Mouse (Mus musculus): ENCODE data around the gene Ank3.
"Not testable (repeated sequence)": the region's sequence is repeated elsewhere in the genome, so short reads cannot be mapped to it uniquely, and the experiment has no call there.

Ank3 gene

GRCm38 (mm10) chr10:69904321-69904720 is 505.7 kb downstream of the Ank3 start:
- TF ChIP-seq NANOG (IDR thresholded peaks at IDR 0.05; ENCODE audit: borderline replicate concordance, low read length) (no peak), CTCF (conservative IDR thresholded peaks at IDR 0.05; ENCODE audit: low read length) (no peak), POU5F1 (IDR thresholded peaks at IDR 0.05; ENCODE audit: borderline replicate concordance, low read length) (no peak)
- H3K27me3 ChIP-seq (ENCODE audit: insufficient read depth, low read length), result no peaks in the 10 kb centered on the region
- H3K36me3 ChIP-seq (ENCODE audit: insufficient read depth, low read length), result no peaks in the 10 kb centered on the region
- no peak overlapping the region for H3K4me3 ChIP-seq (replicated peaks; ENCODE audit: low read length)
- H3K9me3 ChIP-seq (ENCODE audit: low read length), result no peaks in the 10 kb centered on the region
- peaks cover 29% of the 10 kb centered on the region for H3K4me1 ChIP-seq (replicated peaks; ENCODE audit: low read depth, low read length)

GRCm38 (mm10) chr10:69907795-69908764 is 509.5 kb downstream of the Ank3 start:
- H3K9me3 ChIP-seq (ENCODE audit: low read length), result no peaks in the 10 kb centered on the region
- TF ChIP-seq NANOG (IDR thresholded peaks at IDR 0.05; ENCODE audit: borderline replicate concordance, low read length) (no peak), POU5F1 (IDR thresholded peaks at IDR 0.05; ENCODE audit: borderline replicate concordance, low read length) (no peak), CTCF (conservative IDR thresholded peaks at IDR 0.05; ENCODE audit: low read length) (no peak)
- H3K4me3 ChIP-seq (replicated peaks; ENCODE audit: low read length), result no peak overlapping the region
- no peaks in the 10 kb centered on the region for H3K36me3 ChIP-seq (ENCODE audit: insufficient read depth, low read length)
- peaks cover 2% of the 10 kb centered on the region; the same call in 1 of the 2 replicates for H3K27me3 ChIP-seq (ENCODE audit: insufficient read depth, low read length)
- H3K4me1 ChIP-seq (replicated peaks; ENCODE audit: low read depth, low read length), result peaks cover 40% of the 10 kb centered on the region

- H3K36me3 ChIP-seq (ENCODE audit: insufficient read depth, low read length), result no peaks in the 10 kb centered on the region
- TF ChIP-seq NANOG (IDR thresholded peaks at IDR 0.05; ENCODE audit: borderline replicate concordance, low read length), result no peak
- no peak for TF ChIP-seq POU5F1 (IDR thresholded peaks at IDR 0.05; ENCODE audit: borderline replicate concordance, low read length)
- TF ChIP-seq CTCF (conservative IDR thresholded peaks at IDR 0.05; ENCODE audit: low read length), result no peak
- no peaks in the 10 kb centered on the region for H3K9me3 ChIP-seq (ENCODE audit: low read length)
- H3K27me3 ChIP-seq (ENCODE audit: insufficient read depth, low read length), result peaks cover 4% of the 10 kb centered on the region; the same call in 1 of the 2 replicates
- no peak overlapping the region for H3K4me3 ChIP-seq (replicated peaks; ENCODE audit: low read length)
- peaks cover 40% of the 10 kb centered on the region for H3K4me1 ChIP-seq (replicated peaks; ENCODE audit: low read depth, low read length)
Measured at GRCm38 (mm10) chr10:69909856-69910255, 511.3 kb downstream of the Ank3 start.

GRCm38 (mm10) chr10:69910304-69910703 is 511.7 kb downstream of the Ank3 start:
- not testable (repeated sequence) for H3K4me3 ChIP-seq (replicated peaks; ENCODE audit: low read length); H3K36me3 ChIP-seq (ENCODE audit: insufficient read depth, low read length); H3K27me3 ChIP-seq (ENCODE audit: insufficient read depth, low read length); H3K9me3 ChIP-seq (ENCODE audit: low read length)
- H3K4me1 ChIP-seq (replicated peaks; ENCODE audit: low read depth, low read length), result peaks cover 40% of the 10 kb centered on the region

- not testable (repeated sequence) for H3K36me3 ChIP-seq (ENCODE audit: insufficient read depth, low read length); H3K4me3 ChIP-seq (replicated peaks; ENCODE audit: low read length); H3K9me3 ChIP-seq (ENCODE audit: low read length); H3K27me3 ChIP-seq (ENCODE audit: insufficient read depth, low read length)
- peaks cover 40% of the 10 kb centered on the region for H3K4me1 ChIP-seq (replicated peaks; ENCODE audit: low read depth, low read length)
Measured at GRCm38 (mm10) chr10:69910726-69911125, 512.2 kb downstream of the Ank3 start.

GRCm38 (mm10) chr10:69915566-69915965 is 517.0 kb downstream of the Ank3 start:
- Histone ChIP-seq H3K4me3 (replicated peaks; ENCODE audit: low read length) (no peak overlapping the region), H3K9me3 (ENCODE audit: low read length) (no peaks in the 10 kb centered on the region)
- TF ChIP-seq CTCF (conservative IDR thresholded peaks at IDR 0.05; ENCODE audit: low read length), result no peak
- TF ChIP-seq POU5F1 (IDR thresholded peaks at IDR 0.05; ENCODE audit: borderline replicate concordance, low read length), result no peak
- TF ChIP-seq NANOG (IDR thresholded peaks at IDR 0.05; ENCODE audit: borderline replicate concordance, low read length), result no peak

GRCm38 (mm10) chr10:69916205-69916604 is 517.6 kb downstream of the Ank3 start:
- no peaks in the 10 kb centered on the region for H3K36me3 ChIP-seq (ENCODE audit: insufficient read depth, low read length)
- H3K9me3 ChIP-seq (ENCODE audit: low read length), result no peaks in the 10 kb centered on the region
- H3K27me3 ChIP-seq (ENCODE audit: insufficient read depth, low read length), result peaks cover 8% of the 10 kb centered on the region
- no peak overlapping the region for H3K4me3 ChIP-seq (replicated peaks; ENCODE audit: low read length)
- TF ChIP-seq NANOG (IDR thresholded peaks at IDR 0.05; ENCODE audit: borderline replicate concordance, low read length), result no peak
- TF ChIP-seq POU5F1 (IDR thresholded peaks at IDR 0.05; ENCODE audit: borderline replicate concordance, low read length), result no peak
- no peak for TF ChIP-seq CTCF (conservative IDR thresholded peaks at IDR 0.05; ENCODE audit: low read length)
- peaks cover 4% of the 10 kb centered on the region for H3K4me1 ChIP-seq (replicated peaks; ENCODE audit: low read depth, low read length)

More at GRCm38 (mm10) chr10:69915566-69915965, 517.0 kb downstream of the Ank3 start:
- peaks cover 7% of the 10 kb centered on the region for H3K27me3 ChIP-seq (ENCODE audit: insufficient read depth, low read length)
- peaks cover 7% of the 10 kb centered on the region for H3K4me1 ChIP-seq (replicated peaks; ENCODE audit: low read depth, low read length)
- H3K36me3 ChIP-seq (ENCODE audit: insufficient read depth, low read length), result no peaks in the 10 kb centered on the region

- H3K4me1 ChIP-seq (replicated peaks; ENCODE audit: low read depth, low read length), result no peaks in the 10 kb centered on the region
- H3K27me3 ChIP-seq (ENCODE audit: insufficient read depth, low read length), result peaks cover 10% of the 10 kb centered on the region
- H3K36me3 ChIP-seq (ENCODE audit: insufficient read depth, low read length), result no peaks in the 10 kb centered on the region
- TF ChIP-seq NANOG (IDR thresholded peaks at IDR 0.05; ENCODE audit: borderline replicate concordance, low read length) (no peak), CTCF (conservative IDR thresholded peaks at IDR 0.05; ENCODE audit: low read length) (no peak), POU5F1 (IDR thresholded peaks at IDR 0.05; ENCODE audit: borderline replicate concordance, low read length) (no peak)
- H3K4me3 ChIP-seq (replicated peaks; ENCODE audit: low read length), result no peak overlapping the region
- H3K9me3 ChIP-seq (ENCODE audit: low read length), result no peaks in the 10 kb centered on the region
Measured at GRCm38 (mm10) chr10:69916689-69917435, 518.3 kb downstream of the Ank3 start.

Data from E14TG2a.4 (cell line).